Mouse (Mus musculus) neural tube, embryonic 10.5 days (tissue): ENCODE results near the gene Gm10912.
A peak's percentile ranks its signal among the peaks of the same experiment; 100 is the strongest.
"Not testable (repeated sequence)": the region's sequence is repeated elsewhere in the genome, so short reads cannot be mapped to it uniquely, and the experiment has no call there.

Experiments
- DNase-seq: peaks from one replicate; pipeline ENCODE4 v3.0.0-alpha.2; 2017; ENCODE audit warnings: low spot score; ENCODE audit errors: extremely low spot score

The Gm10912 gene

GRCm38 (mm10) chr2:104065526-104065925, at the start of gene Gm10912:
Gene Gm10912 (plus strand): TSS chr2:104065826.
- not testable (repeated sequence) for DNase-seq

- no peak for DNase-seq
These were observed 42.5 kb upstream of the Gm10912 start for GRCm38 (mm10) chr2:104023096-104023495.

GRCm38 (mm10) chr2:104024656-104025055, 41.0 kb upstream of the Gm10912 start:
- DNase-seq = no peak

- peak; percentile 93 for DNase-seq
These were observed 38.0 kb upstream of the Gm10912 start, which contains the start of gene Fbxo3 for GRCm38 (mm10) chr2:104027458-104028138. Gene Fbxo3 (plus strand): TSS chr2:104027721.

GRCm38 (mm10) chr2:104028139-104028723, 37.4 kb upstream of the Gm10912 start, which contains the start of gene 4931422A03Rik:
Gene 4931422A03Rik (minus strand): TSS chr2:104028361.
- DNase-seq = no peak

DNA sequence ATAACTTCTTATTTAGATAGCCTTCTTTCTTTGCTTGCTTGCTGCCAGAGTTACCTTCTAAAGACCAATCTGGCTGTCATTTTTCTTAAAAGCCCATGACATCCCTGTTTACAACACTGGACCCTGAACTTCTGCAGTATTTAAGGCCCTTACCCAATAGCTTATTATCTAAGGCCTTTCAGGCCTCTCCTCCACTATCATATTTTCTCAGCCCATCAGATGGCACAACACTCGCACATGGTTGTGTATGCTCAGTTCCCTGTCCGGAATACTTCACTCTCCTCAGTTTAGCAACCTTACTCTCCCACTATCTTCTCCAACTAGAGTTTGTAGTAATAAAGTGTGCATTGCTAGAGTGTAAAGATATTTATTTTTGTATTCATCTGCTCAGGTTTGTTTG, 36.6 kb upstream of the Gm10912 start:
- DNase-seq = no peak

DNA sequence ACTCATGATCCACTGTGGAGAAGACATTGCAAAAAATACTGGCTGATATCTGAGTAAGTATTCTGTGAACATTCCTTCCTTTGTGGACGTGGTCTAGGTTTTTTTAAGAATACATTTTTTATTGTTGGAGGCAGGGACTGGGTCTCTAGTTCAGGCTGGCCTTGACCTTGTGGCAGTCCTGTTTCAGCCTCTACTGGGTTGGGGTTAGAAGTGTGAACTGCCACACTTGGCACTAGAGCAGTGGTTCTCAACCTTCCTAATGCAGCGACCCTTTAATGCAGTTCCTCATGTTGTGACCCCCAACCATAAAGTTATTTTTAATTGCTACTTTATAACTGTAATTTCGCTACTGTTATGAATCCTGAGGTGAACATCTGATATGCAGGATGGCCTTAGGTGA, 35.2 kb upstream of the Gm10912 start:
- no peak for DNase-seq

- no peak for DNase-seq
These were observed 33.6 kb upstream of the Gm10912 start for GRCm38 (mm10) chr2:104032056-104032455.

DNA sequence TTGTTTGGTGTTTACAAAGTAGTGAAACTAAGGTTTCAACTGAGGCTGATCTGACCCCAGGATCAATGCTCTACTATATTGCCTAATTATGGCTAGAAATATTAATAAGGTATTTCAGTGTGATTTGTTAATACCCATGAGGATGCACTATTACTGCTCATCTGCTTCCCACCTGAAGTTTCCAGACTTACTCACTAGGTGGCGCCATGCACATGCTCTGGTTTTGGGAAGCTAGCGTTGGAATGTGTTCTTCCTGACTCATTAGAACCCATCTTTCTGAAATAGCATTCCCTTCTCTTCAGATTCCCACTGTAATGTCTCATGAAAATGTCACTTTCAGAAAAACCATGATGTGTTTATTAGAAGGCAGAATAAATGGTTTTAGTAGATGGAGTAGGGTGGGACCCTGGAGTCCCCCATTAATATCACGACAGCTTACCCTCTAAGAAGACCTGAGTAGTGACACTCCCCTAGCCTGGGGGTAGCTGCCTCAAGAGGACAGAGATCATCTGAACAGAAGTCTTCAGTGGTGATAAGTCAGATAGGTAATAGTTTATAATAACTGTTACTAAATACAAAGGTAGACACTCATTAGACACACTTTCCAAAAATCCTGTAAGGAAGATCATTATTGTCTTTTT, 30.7 kb upstream of the Gm10912 start:
- peak; percentile 56 for DNase-seq

- no peak for DNase-seq
These were observed 30.0 kb upstream of the Gm10912 start for GRCm38 (mm10) chr2:104035595-104035994.

GRCm38 (mm10) chr2:104036316-104036715, 29.3 kb upstream of the Gm10912 start:
- DNase-seq = no peak

DNA sequence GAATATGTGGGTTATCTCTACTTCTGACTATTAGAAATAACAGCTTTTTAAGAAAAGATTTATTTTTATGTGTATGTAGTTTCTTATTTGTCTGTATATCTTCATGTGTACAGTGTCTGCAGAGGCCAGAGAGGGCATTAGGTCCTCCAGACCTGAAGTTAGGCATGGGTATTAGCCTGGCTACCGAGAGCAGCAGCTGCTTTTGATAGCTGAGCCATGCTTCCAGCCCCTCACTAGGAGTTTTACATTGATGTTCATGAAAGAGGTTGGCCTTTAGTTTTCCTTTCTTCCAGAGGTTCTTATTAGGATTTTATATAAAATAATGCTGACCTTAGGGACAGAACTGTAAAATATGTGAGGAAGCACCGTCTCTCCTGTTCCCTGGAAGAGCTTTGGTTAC, 27.4 kb upstream of the Gm10912 start:
- no peak for DNase-seq

DNA sequence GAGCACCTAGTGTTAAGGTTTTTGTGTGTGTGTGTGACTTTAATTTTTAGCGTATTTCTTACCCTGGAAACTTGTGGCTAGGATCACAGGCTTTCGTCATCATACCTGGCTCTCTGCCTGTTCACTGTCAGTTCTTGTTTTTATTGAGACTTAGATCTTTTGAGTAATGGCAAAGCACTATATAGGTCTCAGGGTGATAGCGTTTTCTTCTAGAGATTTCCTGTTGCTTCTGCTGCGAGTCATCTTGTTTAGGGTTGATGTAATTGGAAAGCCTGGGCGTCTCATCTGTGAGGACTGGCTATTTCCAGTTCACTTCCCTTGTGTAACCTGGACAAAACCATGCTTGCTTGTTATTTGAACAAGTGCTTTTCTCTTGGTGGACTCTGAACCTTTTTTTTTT, 24.0 kb upstream of the Gm10912 start:
- DNase-seq = no peak

DNA sequence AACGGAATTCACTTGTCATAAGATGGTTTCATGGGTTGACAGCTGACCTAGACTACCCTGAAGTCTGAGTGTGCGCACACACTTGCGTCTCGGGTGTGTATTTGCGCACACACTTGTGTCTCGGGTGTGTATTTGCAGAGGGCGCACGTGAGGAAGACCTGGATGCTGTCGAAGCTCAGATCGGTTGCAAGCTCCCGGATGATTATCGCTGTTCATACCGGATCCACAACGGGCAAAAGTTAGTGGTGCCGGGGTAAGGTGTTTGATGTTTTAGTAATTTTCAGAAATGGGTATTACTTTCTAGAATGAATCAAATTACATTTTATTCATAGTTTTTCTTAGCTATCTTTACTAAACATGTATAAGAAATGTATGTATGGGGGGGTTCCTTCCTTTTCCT, 22.9 kb upstream of the Gm10912 start:
- DNase-seq = no peak

- DNase-seq = no peak
These were observed 21.8 kb upstream of the Gm10912 start for GRCm38 (mm10) chr2:104043624-104044478.

DNA sequence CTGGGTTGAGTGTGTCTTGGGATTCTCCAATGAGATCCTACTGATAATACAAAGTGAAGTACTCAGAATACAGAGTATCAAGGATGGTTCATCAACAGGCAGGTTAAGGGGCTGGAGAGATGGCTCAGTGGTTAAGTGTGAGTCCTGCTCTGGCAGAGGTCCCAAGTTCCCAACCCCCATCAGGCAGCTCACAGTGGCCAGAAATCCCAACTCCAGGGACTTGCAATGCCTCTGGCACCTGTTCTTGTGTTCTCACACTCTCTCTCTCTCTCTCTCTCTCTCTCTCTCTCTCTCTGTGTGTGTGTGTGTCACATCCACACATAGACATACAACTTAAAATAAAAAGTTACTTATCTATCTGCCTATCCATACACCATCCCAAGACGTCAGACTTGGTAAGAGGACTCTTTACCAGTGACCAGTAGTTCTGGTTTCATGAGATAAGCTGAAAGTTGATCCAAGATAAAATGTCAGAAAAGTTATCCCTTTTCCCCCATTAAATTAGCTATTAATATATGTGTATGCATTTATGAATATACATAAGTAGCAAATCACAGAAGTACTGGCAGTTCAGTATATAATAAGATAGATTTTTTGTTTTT, 21.0 kb upstream of the Gm10912 start:
- DNase-seq = no peak

DNA sequence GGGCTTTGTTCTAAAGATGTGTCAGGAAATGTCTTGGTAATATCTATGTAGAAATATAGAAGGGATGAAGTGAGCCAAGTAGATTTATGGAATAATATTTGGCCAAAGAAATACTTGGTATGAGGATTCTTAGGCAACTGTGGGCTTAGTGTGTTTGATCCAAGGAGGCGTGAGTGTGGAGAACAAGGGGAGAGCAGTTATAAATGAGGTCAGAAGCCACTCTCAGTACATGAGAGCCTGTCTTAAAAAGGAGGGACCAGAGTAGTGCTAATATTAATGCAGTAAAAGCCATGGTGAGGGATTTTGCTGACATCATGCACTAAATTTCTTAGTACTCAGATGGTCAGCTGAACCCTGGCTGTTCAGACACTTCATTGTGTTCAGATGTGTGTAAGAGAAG, 7.2 kb upstream of the Gm10912 start:
- no peak for DNase-seq

DNA sequence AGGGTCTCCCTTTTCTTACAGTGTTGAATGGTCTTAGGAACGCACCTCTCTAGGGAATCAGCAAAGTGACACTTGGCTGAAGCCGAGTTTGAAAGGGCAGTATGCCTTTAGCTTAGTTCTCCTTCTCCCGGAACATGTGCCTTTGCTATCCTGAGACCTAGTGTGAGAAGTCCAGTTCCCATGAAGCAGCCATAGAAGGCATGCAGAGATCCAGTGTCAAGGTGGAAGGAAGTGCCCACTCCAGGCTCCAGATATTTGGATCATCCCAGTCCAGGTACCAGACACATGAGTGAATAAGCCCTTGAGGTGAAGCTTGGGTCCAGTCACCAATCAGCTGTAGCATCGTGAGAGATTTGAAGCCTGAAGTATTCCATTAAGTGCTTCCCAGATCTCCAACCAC, 6.7 kb upstream of the Gm10912 start:
- DNase-seq = no peak

- DNase-seq = no peak
These were observed 5.8 kb upstream of the Gm10912 start for GRCm38 (mm10) chr2:104059786-104060185.

DNA sequence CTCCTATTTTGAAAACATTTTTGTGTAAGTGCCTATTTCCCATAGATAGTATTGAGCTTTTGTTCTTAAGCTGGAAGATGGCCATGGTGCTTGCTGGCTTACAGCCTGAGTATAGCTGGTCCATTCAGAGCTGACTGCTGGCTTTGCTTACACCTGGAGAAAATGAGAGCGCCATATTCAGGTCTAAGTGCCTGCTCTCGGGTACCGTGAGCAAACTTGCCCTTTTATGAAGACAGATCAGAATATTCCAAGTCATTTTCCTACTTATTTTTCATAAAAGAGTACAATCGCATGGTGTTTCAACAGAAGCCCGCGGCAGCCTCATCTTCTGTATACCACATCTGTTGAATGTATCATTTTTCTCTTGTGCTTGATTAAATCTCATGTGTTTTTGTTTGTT, 4.6 kb upstream of the Gm10912 start:
- no peak for DNase-seq

DNA sequence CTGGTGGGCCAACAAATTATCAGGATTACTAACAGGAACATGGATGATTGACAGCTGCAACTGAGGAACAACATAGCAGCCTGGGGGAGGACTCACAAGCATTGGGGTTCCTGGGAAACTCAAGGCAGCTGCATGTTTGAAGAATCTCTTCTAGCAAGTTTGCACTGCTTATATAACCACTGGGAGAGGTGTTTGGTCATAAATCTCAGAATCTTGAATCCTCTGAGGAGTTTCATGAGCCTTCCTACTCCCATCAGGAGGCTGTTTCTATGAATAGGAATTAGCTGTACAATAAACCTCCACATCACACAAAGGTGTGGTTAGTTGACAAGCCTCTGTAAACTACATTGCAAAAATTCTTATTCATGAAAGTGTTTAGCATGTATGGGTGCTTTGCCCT, 3.0 kb upstream of the Gm10912 start:
- DNase-seq = no peak
